Mouse (Mus musculus): ENCODE data around the gene Pank1. TPM values are rescaled to one million over a fixed set of nuclear protein-coding genes. Genes with fewer than 3 reads are reported as not detected.

The Pank1 gene
- total and polyA plus RNA-seq, 2 experiments from 2014 or later = 6.6 to 13.9 TPM

DNA sequence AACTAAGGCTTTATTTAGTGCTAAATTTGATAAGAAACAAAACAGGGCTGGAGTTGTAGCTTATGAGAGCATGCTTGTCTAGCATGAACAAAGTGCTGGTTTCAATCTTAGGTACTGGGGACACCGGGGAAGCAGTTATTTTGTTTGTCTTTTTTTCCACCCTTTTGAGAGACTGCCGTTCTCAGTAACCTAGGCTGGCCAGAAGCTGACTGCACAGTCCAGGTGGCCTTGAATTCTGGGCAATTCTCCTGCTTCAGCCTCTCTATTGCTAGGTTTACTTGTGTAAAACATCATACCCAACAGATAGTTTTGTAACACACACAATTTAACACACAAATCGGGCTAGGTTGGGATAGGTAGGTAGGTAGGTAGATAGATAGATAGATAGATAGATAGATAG is 9.9 kb downstream of the Pank1 start:
- Histone ChIP-seq H3K4me1 (ENCODE audit: insufficient read depth, low read length) (no peaks in the 10 kb centered on the region), H3K4me3 (ENCODE audit: low read depth, low read length) (no peak overlapping the region), H3K9ac (replicated peaks; ENCODE audit: low read length, poor library complexity, severe bottlenecking) (no peak overlapping the region), H3K27me3 (ENCODE audit: insufficient read depth, low read length) (no peaks in the 10 kb centered on the region), H3K9me3 (ENCODE audit: low read length) (0 out of 2 replicates have a peak, but pooled peaks cover 3% of the 10 kb centered on the region), H3K27ac (ENCODE audit: low read depth, low read length) (no peak overlapping the region), H3K36me3 (ENCODE audit: insufficient read depth, low read length) (no peaks in the 10 kb centered on the region), H3K4me2 (ENCODE audit: low read depth, low read length, poor library complexity, severe bottlenecking) (no peak overlapping the region)
- DNase-seq (ENCODE audit: low spot score) (no peak), ATAC-seq (ENCODE audit: low FRiP score) (no peak)
- TF ChIP-seq CTCF (IDR thresholded peaks at IDR 0.05) = no peak
- 92% methylated on average over 3 of the region's 3 CpGs for WGBS

DNA sequence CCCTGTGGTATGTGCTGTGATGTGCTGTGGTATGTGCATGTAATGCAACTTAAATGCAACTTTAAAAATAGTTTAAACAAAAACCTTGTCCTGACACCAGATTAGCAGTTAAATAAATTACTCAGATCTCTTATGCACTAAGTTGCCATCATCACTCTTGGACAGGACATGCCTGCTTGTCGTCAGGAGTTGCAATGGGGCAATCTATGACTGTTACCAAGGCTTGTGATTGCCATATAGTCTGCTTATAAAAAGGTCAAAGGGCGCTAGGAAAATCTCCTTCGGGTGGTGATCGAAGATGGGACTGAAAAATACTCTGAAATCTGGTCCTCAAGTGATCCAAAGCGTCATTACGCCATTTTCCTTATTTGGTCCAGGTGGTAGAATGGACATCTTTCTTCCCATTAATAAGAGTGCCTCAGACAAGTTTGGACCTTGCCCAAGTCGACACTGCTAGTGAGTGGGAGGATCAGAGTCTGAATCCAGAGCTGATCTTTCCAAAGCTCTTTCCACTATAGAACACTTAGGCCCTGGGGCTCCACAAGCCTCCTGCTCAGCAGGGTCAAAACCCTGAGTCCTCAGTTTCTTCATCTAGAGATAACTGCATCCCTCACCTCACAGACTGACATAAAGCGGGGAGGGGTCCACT is 11.0 kb downstream of the Pank1 start:
- no peak overlapping the region for H3K4me2 ChIP-seq (ENCODE audit: low read depth, low read length, poor library complexity, severe bottlenecking)
- no peak for TF ChIP-seq CTCF (IDR thresholded peaks at IDR 0.05)
- 0 out of 2 replicates have a peak, but pooled peaks cover 3% of the 10 kb centered on the region for H3K9me3 ChIP-seq (ENCODE audit: low read length)
- no peaks in the 10 kb centered on the region for H3K27me3 ChIP-seq (ENCODE audit: insufficient read depth, low read length)
- no peaks in the 10 kb centered on the region for H3K4me1 ChIP-seq (ENCODE audit: insufficient read depth, low read length)
- 95% methylated on average over 8 of the region's 8 CpGs for WGBS
- DNase-seq (ENCODE audit: low spot score) = no peak
- H3K36me3 ChIP-seq (ENCODE audit: insufficient read depth, low read length) = no peaks in the 10 kb centered on the region
- no peak for ATAC-seq (ENCODE audit: low FRiP score)
- H3K4me3 ChIP-seq (ENCODE audit: low read depth, low read length) = no peak overlapping the region
- H3K27ac ChIP-seq (ENCODE audit: low read depth, low read length) = no peak overlapping the region
- no peak overlapping the region for H3K9ac ChIP-seq (replicated peaks; ENCODE audit: low read length, poor library complexity, severe bottlenecking)

DNA sequence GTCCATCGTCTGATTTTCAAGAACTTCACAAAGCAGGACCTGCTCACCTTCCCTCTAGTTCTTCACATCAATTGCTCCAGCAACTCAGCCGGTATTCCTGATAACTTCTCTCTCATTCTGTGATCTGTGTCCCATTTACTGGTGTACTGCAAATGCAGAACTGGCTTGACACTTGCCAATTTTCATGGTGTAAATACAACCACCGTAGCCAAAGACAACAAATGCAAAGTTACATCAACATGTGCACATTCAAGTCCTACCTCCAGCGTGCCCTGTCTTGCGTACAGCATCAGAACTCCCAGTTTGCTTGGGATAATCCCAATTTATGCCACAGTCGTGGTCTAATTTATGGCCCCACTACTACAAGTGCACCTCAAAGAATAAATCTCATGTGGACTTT is 15.5 kb downstream of the Pank1 start:
- WGBS = 95% methylated on average over 6 of the region's 6 CpGs
- no peaks in the 10 kb centered on the region for H3K27me3 ChIP-seq (ENCODE audit: insufficient read depth, low read length)
- no peak overlapping the region for H3K27ac ChIP-seq (ENCODE audit: low read depth, low read length)
- TF ChIP-seq CTCF (IDR thresholded peaks at IDR 0.05) = no peak
- H3K9ac ChIP-seq (replicated peaks; ENCODE audit: low read length, poor library complexity, severe bottlenecking) = no peak overlapping the region
- H3K9me3 ChIP-seq (ENCODE audit: low read length) = 0 out of 2 replicates have a peak, but pooled peaks cover 3% of the 10 kb centered on the region
- ATAC-seq (ENCODE audit: low FRiP score) (no peak), DNase-seq (ENCODE audit: low spot score) (no peak)
- H3K4me3 ChIP-seq (ENCODE audit: low read depth, low read length) = no peak overlapping the region
- no peak overlapping the region for H3K4me2 ChIP-seq (ENCODE audit: low read depth, low read length, poor library complexity, severe bottlenecking)
- H3K36me3 ChIP-seq (ENCODE audit: insufficient read depth, low read length) = no peaks in the 10 kb centered on the region
- no peaks in the 10 kb centered on the region for H3K4me1 ChIP-seq (ENCODE audit: insufficient read depth, low read length)

DNA sequence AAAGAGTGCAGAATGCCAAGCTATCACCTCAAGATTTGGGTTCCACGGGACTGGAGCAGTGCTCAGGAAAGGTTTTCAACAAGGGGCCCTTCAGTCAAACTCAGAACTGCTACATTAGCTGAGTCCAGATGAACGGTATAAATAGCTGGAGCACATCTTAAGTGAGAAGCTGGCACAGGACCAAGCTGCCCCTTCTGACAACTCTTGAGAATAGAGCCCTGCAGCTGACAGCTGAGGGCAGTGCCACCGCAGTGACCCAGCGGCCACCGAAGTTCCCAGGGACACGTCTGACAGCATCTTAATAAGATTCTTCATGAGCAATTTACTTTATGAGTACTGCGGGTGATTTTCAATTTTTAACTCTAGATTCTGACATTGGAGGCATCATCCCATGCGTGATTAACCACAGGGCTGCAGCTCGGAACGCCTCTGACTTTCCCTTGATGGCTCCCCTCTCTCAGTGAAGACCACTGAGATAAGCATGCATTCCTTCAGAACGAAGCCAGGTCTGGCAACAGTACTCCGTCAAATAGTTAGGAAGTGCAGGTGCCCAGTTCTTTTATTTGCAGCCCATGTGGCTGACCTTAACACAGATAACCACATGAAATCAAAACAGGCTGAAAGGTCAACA is 23.1 kb downstream of the Pank1 start:
- H3K4me3 ChIP-seq (ENCODE audit: low read depth, low read length) = no peak overlapping the region
- no peaks in the 10 kb centered on the region for H3K36me3 ChIP-seq (ENCODE audit: insufficient read depth, low read length)
- H3K9me3 ChIP-seq (ENCODE audit: low read length) = no peaks in the 10 kb centered on the region
- DNase-seq (ENCODE audit: low spot score) = peak; percentile 50
- 73% methylated on average over 12 of the region's 12 CpGs for WGBS
- H3K27ac ChIP-seq (ENCODE audit: low read depth, low read length) = no peak overlapping the region
- ATAC-seq (ENCODE audit: low FRiP score) = no peak
- no peaks in the 10 kb centered on the region for H3K4me1 ChIP-seq (ENCODE audit: insufficient read depth, low read length)
- H3K9ac ChIP-seq (replicated peaks; ENCODE audit: low read length, poor library complexity, severe bottlenecking) = no peak overlapping the region
- no peaks in the 10 kb centered on the region for H3K27me3 ChIP-seq (ENCODE audit: insufficient read depth, low read length)
- no peak for TF ChIP-seq CTCF (IDR thresholded peaks at IDR 0.05)
- no peak overlapping the region for H3K4me2 ChIP-seq (ENCODE audit: low read depth, low read length, poor library complexity, severe bottlenecking)

DNA sequence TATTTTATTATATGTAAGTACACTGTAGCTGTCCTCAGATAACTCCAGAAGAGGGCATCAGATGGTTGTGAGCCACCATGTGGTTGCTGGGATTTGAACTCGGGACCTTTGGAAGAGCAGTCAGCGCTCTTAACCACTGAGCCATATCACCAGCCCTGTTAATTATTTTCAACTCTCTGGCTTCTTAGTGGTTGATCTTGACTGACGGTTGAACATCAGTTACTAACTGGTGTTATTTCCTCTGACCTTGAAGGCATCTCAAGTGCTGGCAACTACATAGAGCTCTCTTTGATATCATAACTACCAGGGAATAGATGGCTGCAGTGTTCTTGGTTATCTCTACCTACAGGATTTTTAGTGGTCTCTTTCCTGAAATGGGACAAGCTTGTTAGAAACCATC is 28.1 kb downstream of the Pank1 start:
- Histone ChIP-seq H3K9ac (replicated peaks; ENCODE audit: low read length, poor library complexity, severe bottlenecking) (no peak overlapping the region), H3K9me3 (ENCODE audit: low read length) (no peaks in the 10 kb centered on the region), H3K27ac (ENCODE audit: low read depth, low read length) (no peak overlapping the region), H3K36me3 (ENCODE audit: insufficient read depth, low read length) (no peaks in the 10 kb centered on the region), H3K27me3 (ENCODE audit: insufficient read depth, low read length) (no peaks in the 10 kb centered on the region), H3K4me3 (ENCODE audit: low read depth, low read length) (no peak overlapping the region), H3K4me2 (ENCODE audit: low read depth, low read length, poor library complexity, severe bottlenecking) (no peak overlapping the region), H3K4me1 (ENCODE audit: insufficient read depth, low read length) (no peaks in the 10 kb centered on the region)
- WGBS = 98% methylated on average over 3 of the region's 3 CpGs
- no peak for ATAC-seq (ENCODE audit: low FRiP score)
- no peak for DNase-seq (ENCODE audit: low spot score)
- no peak for TF ChIP-seq CTCF (IDR thresholded peaks at IDR 0.05)

DNA sequence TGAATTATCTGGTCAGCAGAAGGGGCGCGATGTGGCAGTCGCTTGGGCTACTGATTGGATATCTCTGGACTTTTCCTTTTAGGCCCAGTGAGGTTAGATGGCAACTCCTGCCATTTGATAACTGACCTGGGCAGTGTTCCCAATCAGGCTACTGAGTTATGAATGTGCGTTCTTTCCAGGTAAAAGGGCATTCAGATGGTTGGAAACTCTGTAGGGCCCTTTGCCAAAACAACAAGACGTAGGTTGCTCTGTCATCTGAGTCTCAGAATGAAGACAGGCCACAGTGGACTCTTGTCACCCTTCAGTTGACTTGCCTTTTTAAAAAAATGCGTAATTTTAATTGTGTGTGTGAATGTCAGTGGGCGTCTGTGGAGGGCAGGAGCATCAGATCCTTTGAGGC is 29.8 kb downstream of the Pank1 start:
- H3K27me3 ChIP-seq (ENCODE audit: insufficient read depth, low read length) = no peaks in the 10 kb centered on the region
- 92% methylated on average over 7 of the region's 7 CpGs for WGBS
- TF ChIP-seq CTCF (IDR thresholded peaks at IDR 0.05) = no peak
- no peaks in the 10 kb centered on the region for H3K4me1 ChIP-seq (ENCODE audit: insufficient read depth, low read length)
- H3K9me3 ChIP-seq (ENCODE audit: low read length) = no peaks in the 10 kb centered on the region
- H3K4me2 ChIP-seq (ENCODE audit: low read depth, low read length, poor library complexity, severe bottlenecking) = no peak overlapping the region
- DNase-seq (ENCODE audit: low spot score) (no peak), ATAC-seq (ENCODE audit: low FRiP score) (no peak)
- H3K27ac ChIP-seq (ENCODE audit: low read depth, low read length) = no peak overlapping the region
- H3K4me3 ChIP-seq (ENCODE audit: low read depth, low read length) = no peak overlapping the region
- no peak overlapping the region for H3K9ac ChIP-seq (replicated peaks; ENCODE audit: low read length, poor library complexity, severe bottlenecking)
- no peaks in the 10 kb centered on the region for H3K36me3 ChIP-seq (ENCODE audit: insufficient read depth, low read length)

All from midbrain, postnatal 0 days (tissue).